Mouse (Mus musculus): ENCODE measurements around the gene Ptgir.

Gene Ptgir

GRCm38 (mm10) chr7:16906281-16906680 lies at the start of gene Ptgir:
Gene Ptgir, plus strand, starts transcription at chr7:16906490.
- DNase-seq, result peak in 1 of 2 experiments; percentile 55

- peak; percentile 33 to 76 for DNase-seq
Observed at GRCm38 (mm10) chr7:16858336-16858735, 48.0 kb upstream of the Ptgir start.

GRCm38 (mm10) chr7:16859902-16860651 lies 46.2 kb upstream of the Ptgir start:
- peak; percentile 41 to 77 for DNase-seq

GRCm38 (mm10) chr7:16867488-16867887 lies 38.8 kb upstream of the Ptgir start:
- DNase-seq, result no peak

- DNase-seq, result no peak
Observed at GRCm38 (mm10) chr7:16869497-16869896, 36.8 kb upstream of the Ptgir start.

- no peak for DNase-seq
Observed at GRCm38 (mm10) chr7:16871600-16871999, 34.7 kb upstream of the Ptgir start.

GRCm38 (mm10) chr7:16872478-16872877 lies 33.8 kb upstream of the Ptgir start:
- no peak for DNase-seq

- DNase-seq, result no peak
Observed at GRCm38 (mm10) chr7:16873392-16873791, 32.9 kb upstream of the Ptgir start.

- peak; percentile 68 to 86 for DNase-seq
Observed at GRCm38 (mm10) chr7:16874190-16874589, 32.1 kb upstream of the Ptgir start.

GRCm38 (mm10) chr7:16874756-16875309 lies 31.5 kb upstream of the Ptgir start:
- DNase-seq, result peak; percentile 99 to 100

- no peak for DNase-seq
Observed at GRCm38 (mm10) chr7:16875310-16875325, 31.2 kb upstream of the Ptgir start, which contains the start of gene Dact3. Gene Dact3, plus strand, starts transcription at chr7:16875317.

GRCm38 (mm10) chr7:16875326-16875725 lies 31.0 kb upstream of the Ptgir start:
- DNase-seq, result no peak

- DNase-seq, result no peak
Observed at GRCm38 (mm10) chr7:16876006-16876405, 30.3 kb upstream of the Ptgir start.

GRCm38 (mm10) chr7:16876608-16877007 lies 29.7 kb upstream of the Ptgir start:
- peak in 1 of 2 experiments; percentile 40 for DNase-seq

GRCm38 (mm10) chr7:16877717-16878116 lies 28.6 kb upstream of the Ptgir start:
- no peak for DNase-seq

GRCm38 (mm10) chr7:16879796-16880547 lies 26.3 kb upstream of the Ptgir start:
- DNase-seq, result peak in 1 of 2 experiments; percentile 30

GRCm38 (mm10) chr7:16880615-16881014 lies 25.7 kb upstream of the Ptgir start:
- DNase-seq, result no peak

GRCm38 (mm10) chr7:16883162-16883561 lies 23.1 kb upstream of the Ptgir start:
- no peak for DNase-seq

GRCm38 (mm10) chr7:16884334-16884733 lies 22.0 kb upstream of the Ptgir start:
- no peak for DNase-seq

- DNase-seq, result peak in 1 of 2 experiments; percentile 37
Observed at GRCm38 (mm10) chr7:16885271-16885776, 21.0 kb upstream of the Ptgir start.

GRCm38 (mm10) chr7:16885905-16886304 lies 20.4 kb upstream of the Ptgir start:
- no peak for DNase-seq

GRCm38 (mm10) chr7:16890536-16890935 lies 15.8 kb upstream of the Ptgir start:
- no peak for DNase-seq

- DNase-seq, result peak; percentile 68 to 75
Observed at GRCm38 (mm10) chr7:16890944-16891343, 15.3 kb upstream of the Ptgir start.

Data from kidney, postnatal 36 days (tissue).